Mouse (Mus musculus) G1E (cell line): ENCODE measurements around the gene Pagr1a.

Experiments used
- CTCF ChIP-seq: IDR thresholded peaks from 2 replicates; pipeline ENCODE4 v1.5.1; 2012; ENCODE audit warnings: low read depth, low read length, inconsistent platforms, mixed read lengths
- GATA2 ChIP-seq: IDR thresholded peaks from 2 replicates; pipeline ENCODE4 v1.6.1; 2012; ENCODE audit warnings: low read depth, low read length, inconsistent platforms, borderline replicate concordance

DNA sequence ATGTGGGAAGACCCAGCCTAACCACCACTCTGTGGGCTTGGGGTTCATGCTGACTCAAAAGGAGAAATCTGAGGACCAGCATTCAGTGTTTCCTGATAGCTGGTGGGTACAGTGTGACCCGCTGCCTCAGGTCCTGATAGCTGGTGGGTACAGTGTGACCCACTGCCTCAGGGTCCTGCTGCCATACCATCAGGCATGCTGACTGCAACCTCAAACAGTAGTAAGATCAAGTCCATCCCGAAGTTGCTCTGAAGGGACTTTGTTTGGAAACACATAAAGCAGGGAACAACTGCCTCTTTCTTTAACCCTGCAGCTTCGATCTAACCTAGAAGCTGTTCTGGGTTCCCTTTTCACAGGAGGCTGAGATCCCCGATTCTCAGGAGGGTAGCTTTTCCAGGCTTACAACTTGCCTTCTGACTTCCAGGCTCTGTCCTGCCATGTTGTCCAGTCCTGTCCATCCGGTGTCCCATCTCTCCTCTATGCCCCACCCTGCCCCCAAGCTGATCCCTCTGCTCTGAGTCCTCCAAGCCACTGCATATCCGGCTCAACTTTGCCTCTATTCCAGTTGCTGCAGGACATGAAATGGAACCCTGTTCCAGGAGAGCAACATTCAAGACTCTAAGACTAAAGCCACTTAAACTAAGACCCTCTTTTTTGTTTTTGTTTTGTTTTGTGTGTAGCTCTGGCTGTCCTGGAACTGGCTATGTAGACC lies 9.7 kb downstream of the Pagr1a start:
- TF ChIP-seq GATA2 (no peak), CTCF (no peak)
